Mouse (Mus musculus): ENCODE measurements at regions not wholly inside any gene's neighbourhood (a gene's known extent, or its start where the extent isn't known, plus 50 kb on each side); places are given as distances from the start of the nearest gene placed in this dataset.

GRCm38 (mm10) chr1:14506201-14506830, 1586.8 kb downstream of the 4930444P10Rik start:
- TF ChIP-seq EP300 (IDR thresholded peaks at IDR 0.05; ENCODE audit: insufficient read depth, low read depth, low read length) = no peak
- no peak for TF ChIP-seq CTCF (IDR thresholded peaks at IDR 0.05)
- no peak for TF ChIP-seq POLR2A (IDR thresholded peaks at IDR 0.05; ENCODE audit: insufficient read depth, low read depth, low read length)

All from heart, adult 2 months (tissue).